Mouse (Mus musculus) lung, adult 2 months (tissue): ENCODE data around the gene Tspo2.

ENCODE experiments used
- CTCF ChIP-seq: fragments of 200-500 bp; IDR thresholded peaks from 2 replicates; pipeline ENCODE4 v1.5.1; 2011; ENCODE audit warnings: mild to moderate bottlenecking, low read length, control low read depth; ENCODE audit not compliant: insufficient read depth
- POLR2A ChIP-seq: fragments of 200-500 bp; IDR thresholded peaks from 2 replicates; pipeline ENCODE4 v1.6.1; 2011; ENCODE audit warnings: low read depth, mild to moderate bottlenecking, control low read depth, low read length, borderline replicate concordance; ENCODE audit errors: extremely low read depth

GRCm38 (mm10) chr17:48493986-48494385 lies 42.7 kb upstream of the Tspo2 start:
- TF ChIP-seq POLR2A (no peak), CTCF (no peak)
